Mouse (Mus musculus) urinary bladder, postnatal 25 days (tissue): ENCODE results near the gene Cd47.
"Not testable (repeated sequence)": the region's sequence is repeated elsewhere in the genome, so short reads cannot be mapped to it uniquely, and the experiment has no call there.

Source experiments
- DNase-seq: peaks from one replicate; pipeline ENCODE4 v3.0.0; 2022; ENCODE audit warnings: low spot score

The Cd47 gene

DNA sequence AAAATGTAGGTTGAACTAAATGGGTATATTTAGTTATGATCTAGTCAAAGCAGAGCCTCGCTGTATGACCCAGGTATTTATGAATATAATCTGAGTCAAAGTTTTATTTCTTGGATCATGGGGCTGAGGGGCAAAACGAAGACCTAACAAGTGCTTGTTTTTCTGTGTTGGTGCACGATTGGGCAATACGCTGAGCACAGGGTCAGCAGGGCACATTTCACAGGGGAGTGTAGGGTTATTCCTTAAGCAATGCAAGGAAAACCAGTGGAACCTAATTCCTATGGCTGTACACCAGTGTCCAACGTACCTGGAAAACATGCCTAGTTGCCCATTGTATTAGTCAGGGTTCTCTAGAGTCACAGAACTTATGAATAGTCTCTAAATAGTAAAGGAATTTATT, 12.6 kb upstream of the Cd47 start:
- no peak for DNase-seq

DNA sequence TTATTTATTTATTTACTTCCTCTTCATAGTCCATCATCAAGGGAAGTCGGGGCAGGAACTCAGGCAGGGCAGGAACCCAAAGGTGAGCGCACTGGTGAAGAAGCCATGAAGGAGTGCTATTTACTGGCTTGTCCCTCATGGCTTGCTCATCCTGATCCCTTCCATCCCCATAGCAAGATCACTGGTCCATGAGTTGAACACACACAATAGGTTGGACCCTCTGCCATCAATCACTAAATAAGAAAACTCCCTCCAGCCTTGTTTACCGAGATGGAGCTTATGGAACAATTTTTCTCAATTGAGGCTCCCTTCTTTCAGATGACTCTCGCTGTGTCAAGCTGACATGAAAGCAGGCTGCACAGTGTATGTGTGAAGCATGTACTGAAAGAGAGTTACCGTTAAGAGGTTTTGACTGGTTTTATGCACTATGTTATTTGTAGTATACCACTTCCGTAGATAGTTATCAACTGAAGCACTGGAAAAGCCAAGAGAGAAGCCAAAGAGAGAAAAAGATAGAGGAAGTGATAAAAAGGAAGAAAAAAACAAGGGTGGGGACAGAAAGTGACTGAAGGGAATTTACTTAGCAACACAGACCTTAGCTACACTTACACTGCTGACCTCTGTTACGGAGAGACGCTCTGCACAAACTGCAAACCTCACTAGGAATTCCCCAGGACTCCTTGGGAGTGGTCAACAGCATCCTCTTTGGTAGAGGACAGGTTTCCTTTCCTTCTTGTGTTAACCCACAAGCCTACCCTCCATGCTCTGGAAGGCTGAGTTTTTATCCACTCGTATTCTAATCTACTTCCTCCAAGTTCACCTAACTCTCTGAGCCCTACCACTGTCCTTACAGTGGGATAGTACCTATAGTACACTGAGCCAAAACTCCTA, 9.5 kb upstream of the Cd47 start:
- DNase-seq, result no peak

DNA sequence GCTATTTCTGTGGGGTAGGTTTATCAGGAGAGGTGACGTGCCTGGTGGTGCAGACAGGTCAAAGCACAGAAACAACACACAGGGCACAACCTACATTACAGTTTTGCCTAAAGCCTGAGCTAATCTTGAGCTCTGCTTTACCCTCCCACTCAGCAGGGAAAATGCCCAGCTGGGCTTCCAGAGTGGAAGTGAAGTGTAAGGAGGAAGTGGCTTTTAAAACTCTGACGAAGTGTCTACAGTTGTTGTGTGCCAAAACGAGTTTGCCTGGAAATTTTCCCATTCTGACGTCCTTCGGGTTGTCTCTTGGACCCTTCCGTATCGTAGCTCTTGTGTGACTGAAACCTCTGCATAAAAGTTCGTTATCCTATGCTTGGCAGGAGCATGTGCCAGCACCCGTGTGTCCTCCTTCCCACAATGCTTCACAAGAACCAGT, 7.9 kb upstream of the Cd47 start:
- no peak for DNase-seq

DNA sequence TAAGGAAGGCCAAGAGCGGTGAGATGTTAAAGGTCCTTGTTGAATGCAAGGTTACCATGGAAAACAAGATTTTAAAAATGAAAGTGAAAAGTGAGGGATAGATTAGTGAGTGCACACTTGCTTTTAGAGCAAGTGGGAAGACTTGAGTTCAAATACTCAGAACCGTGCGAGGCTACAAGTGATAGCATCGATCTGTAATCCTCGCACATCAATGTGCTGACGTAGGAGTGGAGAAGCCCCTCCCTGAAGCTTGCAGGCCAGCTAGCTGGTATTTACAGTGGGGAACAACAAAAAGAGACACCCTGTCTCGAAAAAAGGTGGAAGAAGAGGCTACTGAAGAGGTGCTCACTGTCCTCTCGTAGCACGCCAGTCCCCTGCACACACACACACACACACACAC, 6.7 kb upstream of the Cd47 start:
- DNase-seq, result no peak

DNA sequence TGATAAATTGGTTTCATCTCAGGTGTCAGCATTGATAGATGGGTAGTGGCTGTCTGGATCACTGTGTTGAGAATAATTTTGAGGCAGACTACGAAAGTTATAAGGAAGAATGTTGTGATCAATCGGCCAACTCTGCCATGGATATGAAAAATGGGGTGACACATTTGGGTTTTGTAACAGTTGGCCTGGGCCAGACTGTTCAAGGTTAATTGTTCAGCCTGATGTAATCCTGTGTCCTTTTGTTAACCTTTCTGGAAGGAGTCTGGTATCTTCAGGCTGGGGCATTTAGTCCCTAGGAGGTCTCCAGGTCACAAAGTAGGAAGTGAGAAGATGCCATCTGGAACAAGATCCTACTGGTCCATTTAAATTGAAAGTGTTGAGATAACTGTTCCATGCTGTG, 4.1 kb upstream of the Cd47 start:
- no peak for DNase-seq

DNA sequence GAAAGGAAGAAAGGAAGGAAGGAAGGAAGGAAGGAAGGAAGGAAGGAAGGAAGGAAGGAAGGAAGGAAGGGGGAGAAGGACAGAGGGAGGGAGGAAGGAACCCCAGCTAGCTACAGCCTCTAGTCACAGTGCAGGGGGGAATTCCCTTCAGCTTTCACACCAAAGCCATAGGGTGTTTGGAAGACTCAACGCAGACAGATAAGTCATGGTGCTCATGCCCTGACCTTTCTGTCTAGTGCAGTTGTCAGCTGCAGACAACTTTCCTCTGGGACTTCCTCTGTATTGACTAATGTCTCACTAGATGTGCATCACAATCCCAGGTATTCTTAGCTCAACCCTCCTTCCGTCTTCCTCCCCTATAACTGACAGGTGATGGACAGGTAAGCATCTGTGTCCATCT, 3.4 kb upstream of the Cd47 start:
- no peak for DNase-seq

DNA sequence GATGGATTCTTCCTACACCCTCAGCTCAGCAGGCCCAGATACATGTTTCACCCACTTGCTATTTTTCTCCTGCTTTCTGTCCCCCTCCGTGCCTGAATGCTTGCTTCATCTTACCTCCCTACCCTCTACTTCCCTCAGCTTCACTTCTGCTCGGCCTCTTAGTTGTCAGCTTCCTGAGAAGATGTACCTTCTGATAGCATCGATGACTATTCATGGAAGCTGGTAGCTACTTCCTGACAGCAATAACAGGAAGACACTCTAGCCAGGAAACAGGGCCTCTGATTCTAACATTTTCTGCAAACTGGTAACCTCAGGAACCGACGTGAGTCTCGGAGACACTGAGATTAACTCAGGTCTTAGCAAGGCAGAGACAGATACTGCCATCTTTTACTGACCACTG, 1.5 kb upstream of the Cd47 start:
- no peak for DNase-seq

DNA sequence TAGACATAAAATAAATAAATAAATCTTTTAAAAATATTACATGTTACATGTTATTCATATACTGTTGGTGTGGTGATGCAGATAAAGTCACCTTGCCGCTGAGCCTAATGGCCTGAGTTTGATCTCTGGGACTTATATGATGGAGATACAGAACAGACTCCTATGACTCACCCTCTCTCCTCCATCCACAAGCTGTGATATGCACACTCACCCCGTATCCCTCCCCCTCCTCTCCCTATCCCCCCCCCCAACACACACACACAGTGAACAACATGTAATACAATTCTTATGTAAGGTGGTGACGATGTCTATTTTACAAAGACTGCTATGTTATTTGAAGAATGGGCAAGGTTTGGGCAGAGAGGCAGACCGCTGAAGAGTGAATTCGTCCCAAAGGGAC, 663 bp downstream of the Cd47 start:
- no peak for DNase-seq

DNA sequence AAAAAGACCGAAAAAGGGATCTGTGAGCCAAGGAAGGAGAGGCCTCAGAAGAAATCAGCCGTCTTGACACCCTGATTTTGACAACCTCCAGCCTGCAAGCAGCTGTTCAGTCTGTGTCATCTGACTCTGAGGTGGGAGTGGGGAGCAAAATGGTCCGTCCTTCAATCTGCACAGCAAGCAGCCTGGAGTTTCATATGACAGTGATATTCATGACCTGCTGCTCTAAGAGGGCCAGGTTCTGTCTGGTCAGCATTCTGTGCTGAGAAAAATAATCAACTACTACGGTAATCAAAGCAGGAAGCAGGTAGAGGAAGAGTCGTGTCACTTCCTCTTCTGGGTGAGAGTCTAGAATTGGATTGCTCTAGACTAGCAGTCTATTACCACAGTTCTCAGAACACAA, 1.1 kb downstream of the Cd47 start:
- no peak for DNase-seq

DNA sequence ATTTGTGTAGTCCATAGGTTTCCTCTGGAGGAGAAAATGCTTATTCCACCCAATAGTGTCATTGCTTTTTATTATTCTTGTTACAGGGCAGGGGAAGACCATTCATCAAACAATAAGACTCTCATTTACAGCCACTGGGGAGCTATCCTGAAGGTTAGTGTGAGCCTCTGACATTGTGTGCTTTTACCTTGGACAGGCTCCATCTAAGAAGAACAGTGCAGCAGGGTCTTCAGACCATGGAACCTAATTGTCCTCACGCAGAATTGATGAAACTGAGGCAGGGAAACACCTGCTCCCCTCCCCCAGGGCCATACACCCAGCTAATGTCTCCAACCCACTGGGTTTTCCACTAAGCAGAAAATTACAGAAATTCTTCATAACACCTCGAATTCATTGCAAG, 2.7 kb downstream of the Cd47 start:
- no peak for DNase-seq

DNA sequence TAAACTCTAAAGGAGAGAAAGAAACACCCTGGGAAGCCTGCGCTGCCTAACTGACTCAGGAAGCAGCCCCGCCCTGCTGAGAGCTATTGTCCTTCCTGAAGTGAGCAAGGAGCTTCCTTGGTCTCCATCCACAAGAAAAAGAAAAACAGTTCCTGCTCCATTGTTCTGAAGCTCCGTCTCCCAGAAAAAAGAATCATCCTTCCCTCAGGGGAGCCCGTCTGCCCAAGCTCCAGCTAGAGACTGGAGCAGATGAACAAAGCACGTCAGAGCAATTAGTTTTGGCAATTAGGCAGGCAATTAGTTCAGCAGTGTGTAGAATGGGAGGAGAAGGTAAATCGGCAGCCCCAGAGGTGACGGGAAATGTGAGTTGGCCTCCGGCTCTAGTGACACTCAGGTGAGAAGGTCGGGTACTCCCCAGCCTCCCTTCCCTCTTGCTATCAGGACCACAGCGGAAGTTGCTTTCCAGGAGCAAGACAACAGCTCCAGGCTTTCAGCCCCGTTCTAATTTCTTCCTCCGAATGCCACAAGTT, 3.7 kb downstream of the Cd47 start:
- no peak for DNase-seq

DNA sequence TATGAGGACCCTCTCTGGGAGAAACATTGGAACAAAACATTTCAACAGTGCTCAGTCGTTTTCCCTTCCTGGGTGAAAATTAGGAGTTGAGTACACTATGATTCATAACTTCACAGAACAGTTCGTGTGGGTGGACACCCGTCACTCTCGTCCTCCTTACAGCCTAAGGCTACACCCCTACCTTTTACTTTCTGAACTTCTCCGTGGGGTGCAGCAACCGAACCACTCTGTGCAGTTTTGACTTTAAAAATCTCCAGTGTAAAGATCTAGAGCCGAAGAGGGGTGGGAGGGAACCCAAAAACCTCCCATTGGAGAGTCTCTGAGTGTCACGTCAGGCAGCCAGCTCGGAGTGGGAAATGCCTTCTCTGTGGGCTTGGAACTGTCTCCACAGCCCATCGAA, 6.6 kb downstream of the Cd47 start:
- DNase-seq, result no peak

DNA sequence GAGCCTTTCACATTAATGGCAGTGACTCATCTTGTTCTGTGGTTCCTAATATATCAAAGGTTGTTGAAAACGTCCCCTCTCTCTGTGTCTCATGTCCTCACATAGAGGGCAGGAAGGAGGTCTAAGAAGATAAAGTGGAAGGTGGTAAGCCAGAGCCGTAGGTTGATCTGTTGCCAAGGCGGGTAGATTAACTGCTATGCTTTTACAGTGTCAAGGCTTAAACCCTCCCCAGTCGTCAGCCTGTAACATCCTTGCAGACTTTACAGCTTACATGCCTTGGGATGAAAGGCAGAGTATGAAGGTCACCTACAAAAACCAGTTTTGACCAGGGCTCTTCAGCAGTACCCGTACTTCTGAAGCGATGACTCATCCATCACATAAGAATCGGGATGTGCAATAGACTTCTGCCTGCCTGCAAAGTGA, 7.1 kb downstream of the Cd47 start:
- no peak for DNase-seq

DNA sequence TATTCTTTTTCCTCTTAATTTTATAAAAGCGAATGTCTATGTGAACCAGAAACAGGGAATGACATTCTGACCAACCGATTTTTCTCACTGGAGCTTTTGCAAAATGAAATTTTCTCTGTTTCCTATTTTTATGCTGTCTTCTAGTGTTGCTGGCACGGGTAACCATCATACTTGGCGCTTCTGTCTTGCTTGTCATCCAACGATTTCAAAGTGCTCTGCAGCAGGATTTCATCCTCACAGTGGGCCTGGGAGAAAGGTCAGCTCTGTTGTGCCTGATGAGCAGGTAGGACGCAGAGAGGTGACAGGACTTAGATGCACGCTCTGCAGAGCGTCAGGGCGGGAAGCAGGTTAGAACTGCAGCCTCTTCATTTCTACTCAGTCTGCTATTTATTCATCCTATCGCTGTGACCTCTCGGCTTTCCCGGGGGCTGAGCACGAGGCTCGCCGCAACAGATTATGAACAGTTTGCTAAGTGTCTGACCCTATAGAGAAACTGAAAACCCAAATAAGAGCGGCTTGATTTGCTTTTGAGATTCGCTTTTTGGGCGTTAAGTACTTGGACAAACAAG, 7.6 kb downstream of the Cd47 start:
- DNase-seq, result no peak

DNA sequence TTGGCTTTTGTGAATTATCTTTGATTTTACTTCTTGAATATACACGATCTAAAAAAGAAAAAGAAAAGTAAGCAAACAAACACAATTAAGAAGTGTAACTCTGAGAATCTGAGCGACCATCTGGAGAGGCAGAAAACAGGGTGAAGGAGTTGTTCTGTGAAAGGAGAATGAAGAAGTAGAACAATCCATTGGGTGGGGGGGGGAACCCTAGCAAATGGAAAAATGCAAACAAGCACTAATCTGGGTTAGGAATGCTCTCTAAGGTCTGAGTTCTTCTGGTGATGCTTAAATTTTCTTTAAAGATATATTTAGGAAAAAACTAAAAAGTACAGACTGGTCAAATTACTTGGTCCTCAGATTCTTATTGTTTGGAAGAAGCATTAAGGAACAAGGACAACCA, 11.6 kb downstream of the Cd47 start:
- DNase-seq, result no peak

DNA sequence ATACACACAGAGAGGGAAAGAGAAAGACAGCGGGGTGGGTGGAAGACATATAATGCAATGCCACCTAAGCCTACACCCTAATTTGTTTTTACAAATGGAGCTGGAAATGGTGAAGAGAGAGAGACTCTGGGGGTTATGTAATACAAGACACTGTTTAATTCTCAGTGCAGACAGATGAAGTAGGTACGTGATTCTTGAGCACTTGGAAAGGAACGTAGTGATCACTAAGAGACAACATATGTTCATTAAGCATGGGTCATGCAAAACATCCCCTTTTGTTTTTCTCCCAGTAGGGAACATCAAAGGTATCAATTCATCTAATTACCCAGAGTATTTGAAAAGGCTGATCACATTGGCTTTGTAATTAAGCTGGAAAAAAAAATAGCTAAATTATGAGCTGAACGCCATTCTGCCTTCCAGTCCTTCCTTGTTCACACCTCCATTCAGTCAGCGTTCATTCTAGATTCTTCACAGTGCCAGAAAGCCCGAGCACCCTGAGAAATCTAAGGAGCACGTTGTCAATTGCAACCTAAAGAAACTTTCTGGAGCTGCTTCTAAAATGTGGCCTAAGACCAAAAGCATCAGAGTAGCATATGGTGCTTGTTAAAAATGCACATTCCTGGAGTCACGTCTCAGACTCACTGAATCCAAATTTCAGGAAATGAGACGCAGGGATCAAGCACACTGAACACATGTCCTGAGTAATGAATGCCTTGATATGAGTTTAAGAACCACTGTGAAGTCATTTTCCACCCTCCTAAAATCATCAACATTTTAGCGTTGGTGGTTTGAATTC, 12.7 kb downstream of the Cd47 start:
- DNase-seq, result no peak

DNA sequence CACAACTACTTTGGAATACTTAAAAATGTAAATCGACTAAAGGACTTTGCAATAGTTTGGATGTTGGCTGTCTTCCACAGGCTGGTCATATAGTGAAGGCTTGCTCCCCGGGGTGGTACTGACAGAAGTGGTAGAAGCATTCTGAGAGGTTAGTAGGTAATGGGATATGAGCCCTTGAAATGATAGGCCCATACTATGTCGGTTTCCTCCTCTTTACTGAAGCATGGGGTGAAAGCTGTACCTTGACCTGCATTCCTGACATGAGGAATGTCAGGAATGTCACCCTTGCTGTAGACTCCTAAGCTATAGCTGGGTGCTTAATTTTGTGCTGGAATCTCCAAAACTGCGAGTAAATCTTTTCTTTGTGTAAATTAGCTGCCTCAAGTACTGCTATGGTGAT, 14.1 kb downstream of the Cd47 start:
- no peak for DNase-seq

DNA sequence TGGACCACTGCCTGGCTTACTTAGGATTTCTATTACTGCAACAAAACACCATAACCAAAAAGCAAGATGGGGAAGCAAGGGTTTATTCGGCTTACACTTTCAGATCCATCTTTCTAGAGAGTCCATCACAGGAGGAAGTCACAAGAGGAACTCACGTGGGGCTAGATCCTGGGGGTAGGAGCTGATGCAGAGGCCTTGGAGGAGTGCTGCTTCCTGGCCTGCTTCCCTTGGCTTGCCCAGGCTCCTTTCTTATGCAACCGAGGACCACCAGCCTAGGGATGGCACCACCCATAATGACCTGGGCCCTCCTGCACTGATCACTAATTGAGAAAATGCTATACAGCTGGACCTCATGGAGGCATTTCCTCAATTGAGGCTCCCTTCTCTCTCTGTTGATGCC, 16.6 kb downstream of the Cd47 start:
- DNase-seq, result no peak

DNA sequence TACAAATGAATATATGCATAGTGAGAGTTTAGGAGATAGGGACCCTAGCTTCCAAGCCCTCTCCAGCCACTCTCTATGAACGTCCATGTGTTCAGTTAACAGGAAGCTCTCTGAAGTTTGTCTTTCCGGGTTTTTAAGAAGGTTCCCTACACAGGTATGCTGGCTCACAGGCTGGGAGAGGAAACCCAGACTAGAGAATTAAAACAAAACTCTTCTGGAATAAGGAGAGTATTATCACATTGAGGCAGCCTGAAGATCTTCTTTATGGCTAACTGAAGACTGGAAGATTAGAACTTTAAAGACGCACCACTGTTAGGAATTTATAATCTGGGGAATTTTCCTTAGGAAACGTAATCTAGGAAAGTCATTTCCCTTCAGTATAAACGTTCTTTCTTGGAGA, 17.8 kb downstream of the Cd47 start:
- DNase-seq, result no peak

DNA sequence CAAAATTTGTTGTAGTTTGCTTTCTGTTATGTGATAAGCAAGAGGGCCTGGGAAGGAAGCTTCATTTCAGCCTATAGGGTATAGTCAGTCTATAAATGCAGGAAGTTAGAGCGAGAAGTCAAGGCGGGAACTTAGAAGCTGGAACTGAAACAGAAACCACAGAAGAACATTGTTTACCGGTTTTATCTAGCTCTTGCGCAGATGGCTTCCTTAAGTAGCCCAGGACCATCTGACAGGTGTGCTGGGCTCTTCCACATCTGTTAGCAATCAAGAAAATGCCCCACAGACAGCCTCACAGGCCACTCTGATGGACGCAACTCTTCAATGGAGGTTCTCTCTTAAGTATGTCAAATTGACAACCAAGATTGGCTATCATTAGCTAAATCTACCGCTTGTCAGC, 18.3 kb downstream of the Cd47 start:
- no peak for DNase-seq

DNA sequence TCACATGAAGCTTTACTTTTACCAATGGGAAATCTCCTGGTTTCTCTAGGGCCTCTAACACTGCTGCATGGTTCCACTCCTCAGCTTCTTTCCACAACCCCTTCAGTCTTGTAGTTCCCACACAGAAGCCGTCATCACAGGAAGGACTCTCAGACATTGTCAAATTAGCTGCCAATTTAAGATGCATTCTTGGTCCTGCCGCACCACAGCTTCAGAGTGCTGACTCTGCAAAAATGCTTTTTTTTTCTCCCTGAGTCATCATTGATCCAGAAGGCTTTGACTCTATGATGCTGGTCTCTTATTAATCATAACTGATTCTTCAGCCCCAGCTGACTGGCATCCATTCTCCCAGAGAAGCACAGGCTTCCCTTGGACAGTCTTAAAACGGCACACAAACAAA, 19.2 kb downstream of the Cd47 start:
- no peak for DNase-seq

DNA sequence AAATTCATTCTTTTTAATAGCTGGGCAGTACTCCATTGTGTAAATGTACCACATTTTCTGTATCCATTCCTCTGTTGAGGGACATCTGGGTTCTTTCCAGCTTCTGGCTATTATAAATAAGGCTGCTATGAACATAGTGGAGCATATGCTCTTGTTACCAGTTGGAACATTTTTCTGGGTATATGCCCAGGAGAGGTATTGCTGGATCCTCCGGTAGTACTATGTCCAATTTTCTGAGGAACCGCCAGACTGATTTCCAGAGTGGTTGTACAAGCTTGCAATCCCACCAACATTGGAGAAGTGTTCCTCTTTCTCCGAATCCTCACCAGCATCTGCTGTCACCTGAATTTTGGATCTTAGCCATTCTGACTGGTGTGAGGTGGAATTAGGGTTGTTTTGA, 30.6 kb downstream of the Cd47 start:
- not testable (repeated sequence) for DNase-seq

DNA sequence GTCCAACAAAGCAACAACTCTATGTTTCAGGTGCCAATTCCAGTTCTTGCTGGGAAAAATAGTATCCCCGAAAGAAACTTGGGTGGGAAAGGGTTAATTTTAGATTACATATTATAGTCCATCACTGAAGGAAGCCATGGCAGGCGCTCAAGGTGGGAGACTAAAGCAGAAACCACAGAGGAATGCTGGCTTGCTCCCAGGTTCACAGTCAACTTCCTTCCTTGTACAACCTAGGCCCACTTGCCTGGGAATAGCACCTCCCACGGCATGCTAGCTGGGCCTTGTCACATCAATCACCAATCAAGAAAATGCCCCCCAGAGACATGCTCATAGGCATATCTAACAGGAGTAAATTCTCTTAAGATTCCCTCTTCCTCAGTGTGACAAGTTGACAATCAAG, 32.0 kb downstream of the Cd47 start:
- no peak for DNase-seq
